Mouse (Mus musculus): ENCODE measurements around the gene Olfr741. TPM values are rescaled to one million over a fixed set of nuclear protein-coding genes. Genes with fewer than 3 reads are reported as not detected.

Olfr741 gene
- polyA plus RNA-seq (2014; fragmentation: Illumina TruSeq; extraction: RNeasy Lipid Tissue Mini Kit (QIAGEN cat#74804); ENCODE audit: low read depth, low replicate concordance) = not detected

GRCm38 (mm10) chr14:50472438-50472837 is at the start of gene Olfr741:
TSS of gene Olfr741 (plus strand) at chr14:50472738.

DNA sequence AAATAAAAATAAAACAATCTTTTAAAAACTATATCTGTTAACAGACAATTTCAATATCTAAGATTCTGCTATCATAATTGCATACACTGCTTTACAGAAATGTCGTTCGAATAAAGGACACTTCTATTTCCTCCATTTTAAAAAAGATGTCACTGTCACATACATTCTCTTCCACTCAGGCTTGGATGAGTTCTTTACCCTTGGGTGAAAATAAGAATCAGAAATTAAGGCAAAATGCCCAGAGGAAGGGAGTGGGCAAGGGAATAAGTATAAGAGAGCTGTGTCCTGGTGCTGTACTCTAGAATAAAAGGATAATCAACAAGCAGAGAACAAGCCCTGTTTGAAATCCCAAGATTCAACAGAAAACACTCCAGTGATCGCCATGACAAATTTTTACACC is 27.3 kb upstream of the Olfr741 start, which contains the start of gene Olfr740:
TSS of gene Olfr740 (plus strand) at position 301 of the 400 bp plus-strand sequence.

GRCm38 (mm10) chr14:50503300-50503699 is 30.8 kb downstream of the Olfr741 start, which contains the start of gene Olfr742:
TSS of gene Olfr742 (plus strand) at chr14:50503600.

GRCm38 (mm10) chr14:50521539-50521938 is 49.0 kb downstream of the Olfr741 start, which contains the start of gene Olfr743:
TSS of gene Olfr743 (plus strand) at chr14:50521839.

Other genes with a start within 250 kb of the Olfr741 start
- not detected for gene Olfr731, start 230.9 kb upstream of the Olfr741 start, polyA plus RNA-seq (2014; fragmentation: Illumina TruSeq; extraction: RNeasy Lipid Tissue Mini Kit (QIAGEN cat#74804); ENCODE audit: low read depth, low replicate concordance)
- gene Olfr732, start 188.5 kb upstream of the Olfr741 start, polyA plus RNA-seq (2014; fragmentation: Illumina TruSeq; extraction: RNeasy Lipid Tissue Mini Kit (QIAGEN cat#74804); ENCODE audit: low read depth, low replicate concordance) = not detected
- gene Olfr733, start 171.2 kb upstream of the Olfr741 start, polyA plus RNA-seq (2014; fragmentation: Illumina TruSeq; extraction: RNeasy Lipid Tissue Mini Kit (QIAGEN cat#74804); ENCODE audit: low read depth, low replicate concordance) = not detected
- gene Olfr734, start 146.0 kb upstream of the Olfr741 start, polyA plus RNA-seq (2014; fragmentation: Illumina TruSeq; extraction: RNeasy Lipid Tissue Mini Kit (QIAGEN cat#74804); ENCODE audit: low read depth, low replicate concordance) = not detected
- not detected for gene Olfr735, start 123.9 kb upstream of the Olfr741 start, polyA plus RNA-seq (2014; fragmentation: Illumina TruSeq; extraction: RNeasy Lipid Tissue Mini Kit (QIAGEN cat#74804); ENCODE audit: low read depth, low replicate concordance)
- gene Tlr11, start 114.8 kb upstream of the Olfr741 start, polyA plus RNA-seq (2014; fragmentation: Illumina TruSeq; extraction: RNeasy Lipid Tissue Mini Kit (QIAGEN cat#74804); ENCODE audit: low read depth, low replicate concordance) = 0.42 TPM
- not detected for gene Olfr736, start 91.6 kb upstream of the Olfr741 start, polyA plus RNA-seq (2014; fragmentation: Illumina TruSeq; extraction: RNeasy Lipid Tissue Mini Kit (QIAGEN cat#74804); ENCODE audit: low read depth, low replicate concordance)
- gene Olfr738, start 65.2 kb upstream of the Olfr741 start, polyA plus RNA-seq (2014; fragmentation: Illumina TruSeq; extraction: RNeasy Lipid Tissue Mini Kit (QIAGEN cat#74804); ENCODE audit: low read depth, low replicate concordance) = not detected
- not detected for gene Olfr739, start 54.1 kb upstream of the Olfr741 start, polyA plus RNA-seq (2014; fragmentation: Illumina TruSeq; extraction: RNeasy Lipid Tissue Mini Kit (QIAGEN cat#74804); ENCODE audit: low read depth, low replicate concordance)
- gene Olfr740, start 27.2 kb upstream of the Olfr741 start, polyA plus RNA-seq (2014; fragmentation: Illumina TruSeq; extraction: RNeasy Lipid Tissue Mini Kit (QIAGEN cat#74804); ENCODE audit: low read depth, low replicate concordance) = not detected
- gene Olfr742, start 30.9 kb downstream of the Olfr741 start, polyA plus RNA-seq (2014; fragmentation: Illumina TruSeq; extraction: RNeasy Lipid Tissue Mini Kit (QIAGEN cat#74804); ENCODE audit: low read depth, low replicate concordance) = not detected
- gene Olfr743, start 49.1 kb downstream of the Olfr741 start, polyA plus RNA-seq (2014; fragmentation: Illumina TruSeq; extraction: RNeasy Lipid Tissue Mini Kit (QIAGEN cat#74804); ENCODE audit: low read depth, low replicate concordance) = not detected
- gene Olfr744, start 142.1 kb downstream of the Olfr741 start, polyA plus RNA-seq (2014; fragmentation: Illumina TruSeq; extraction: RNeasy Lipid Tissue Mini Kit (QIAGEN cat#74804); ENCODE audit: low read depth, low replicate concordance) = not detected
- not detected for gene Olfr745, start 166.7 kb downstream of the Olfr741 start, polyA plus RNA-seq (2014; fragmentation: Illumina TruSeq; extraction: RNeasy Lipid Tissue Mini Kit (QIAGEN cat#74804); ENCODE audit: low read depth, low replicate concordance)
- gene Olfr746, start 174.3 kb downstream of the Olfr741 start, polyA plus RNA-seq (2014; fragmentation: Illumina TruSeq; extraction: RNeasy Lipid Tissue Mini Kit (QIAGEN cat#74804); ENCODE audit: low read depth, low replicate concordance) = not detected
- gene Olfr747, start 220.5 kb downstream of the Olfr741 start, polyA plus RNA-seq (2014; fragmentation: Illumina TruSeq; extraction: RNeasy Lipid Tissue Mini Kit (QIAGEN cat#74804); ENCODE audit: low read depth, low replicate concordance) = not detected
- gene Olfr748, start 234.6 kb downstream of the Olfr741 start, polyA plus RNA-seq (2014; fragmentation: Illumina TruSeq; extraction: RNeasy Lipid Tissue Mini Kit (QIAGEN cat#74804); ENCODE audit: low read depth, low replicate concordance) = not detected